8 mouse cellular contexts compared by ENCODE assay signal in the genomic region with DNA sequence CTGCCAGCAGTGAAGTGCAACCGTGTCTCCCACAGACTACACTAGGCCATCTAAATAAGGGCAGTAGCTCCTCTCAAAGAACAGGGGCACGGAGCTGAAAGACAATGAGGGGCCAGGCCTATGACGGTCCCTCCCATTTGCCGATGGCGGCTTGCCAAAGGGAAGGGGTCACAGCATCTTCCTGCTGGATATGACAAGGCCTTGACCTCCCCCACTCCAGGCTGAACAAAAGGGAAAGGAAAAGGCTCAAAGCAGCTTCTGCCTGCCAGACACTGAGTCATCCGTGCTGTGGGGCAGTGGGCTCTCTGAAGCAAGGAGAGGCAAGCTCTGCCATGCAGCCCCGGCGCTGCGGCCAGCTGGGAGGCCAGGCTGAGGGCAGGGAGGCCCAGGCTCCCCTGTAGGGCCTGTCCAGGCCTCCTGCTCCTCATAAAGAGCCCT. TPM values are rescaled to one million over a fixed set of nuclear protein-coding genes. Genes with fewer than 3 reads are reported as not detected.
DNase-seq lines count a peak whose midpoint lies in the region; ATAC-seq and TF ChIP-seq lines count a peak whose summit lies in the region.

No protein-coding gene starts in this region.

- peak overlapping the region; percentile 25; the same call in 1 of the 2 replicates for H3K4me2 ChIP-seq in heart, embryonic 11.5 days
- H3K4me2 ChIP-seq in kidney, embryonic 15.5 days = peak overlapping the region; percentile 34
- no peak overlapping the region for H3K4me2 ChIP-seq in limb, embryonic 13.5 days (replicated peaks)
- H3K4me2 ChIP-seq in midbrain, embryonic 14.5 days (ENCODE audit: low read length) = no peak overlapping the region
- H3K4me2 ChIP-seq in stomach, embryonic 15.5 days = peak overlapping the region; percentile 19

- H3K4me3 ChIP-seq in spleen, adult 2 months (ENCODE audit: extremely low read depth, insufficient read depth, insufficient read length) = no peak overlapping the region
- no peak overlapping the region for H3K4me3 ChIP-seq in heart, embryonic 11.5 days (ENCODE audit: low read depth, low read length)
- H3K4me3 ChIP-seq in kidney, embryonic 15.5 days (replicated peaks) = no peak overlapping the region
- H3K4me3 ChIP-seq in limb, embryonic 13.5 days = no peak overlapping the region
- H3K4me3 ChIP-seq in midbrain, embryonic 14.5 days (replicated peaks; ENCODE audit: low read depth, low read length) = no peak overlapping the region
- H3K4me3 ChIP-seq in stomach, embryonic 15.5 days (replicated peaks) = no peak overlapping the region

- 67% methylated on average over 9 of the region's 9 CpGs for WGBS in spleen, adult 2 months
- WGBS in heart, embryonic 11.5 days (ENCODE audit: insufficient replicate concordance) = 13% methylated on average over 9 of the region's 9 CpGs
- WGBS in kidney, embryonic 15.5 days = 3% methylated on average over 9 of the region's 9 CpGs
- 43% methylated on average over 9 of the region's 9 CpGs for WGBS in limb, embryonic 13.5 days
- under 1% methylated on average over 9 of the region's 9 CpGs for WGBS in midbrain, embryonic 14.5 days
- 26% methylated on average over 9 of the region's 9 CpGs for WGBS in stomach, embryonic 15.5 days

- H3K36me3 ChIP-seq in spleen, adult 2 months (ENCODE audit: control insufficient read depth, insufficient read depth, low read length) = no peaks in the 10 kb centered on the region
- no peaks in the 10 kb centered on the region; the same call in 1 of the 2 replicates for H3K36me3 ChIP-seq in heart, embryonic 11.5 days (ENCODE audit: control insufficient read depth, insufficient read depth, low read length)
- H3K36me3 ChIP-seq in kidney, embryonic 15.5 days = peaks cover 9% of the 10 kb centered on the region; the same call in 1 of the 2 replicates
- H3K36me3 ChIP-seq in limb, embryonic 13.5 days = peaks cover 1% of the 10 kb centered on the region; the same call in 1 of the 2 replicates
- no peaks in the 10 kb centered on the region for H3K36me3 ChIP-seq in midbrain, embryonic 14.5 days (ENCODE audit: control insufficient read depth, insufficient read depth, low read length)
- H3K36me3 ChIP-seq in stomach, embryonic 15.5 days = peaks cover 3% of the 10 kb centered on the region; the same call in 1 of the 2 replicates

- no peaks in the 10 kb centered on the region for H3K27me3 ChIP-seq in spleen, adult 2 months (ENCODE audit: control insufficient read depth, insufficient read depth, low read length)
- no peaks in the 10 kb centered on the region for H3K27me3 ChIP-seq in heart, embryonic 11.5 days (ENCODE audit: control insufficient read depth, insufficient read depth, low read length)
- no peaks in the 10 kb centered on the region for H3K27me3 ChIP-seq in kidney, embryonic 15.5 days
- H3K27me3 ChIP-seq in limb, embryonic 13.5 days = no peaks in the 10 kb centered on the region
- no peaks in the 10 kb centered on the region for H3K27me3 ChIP-seq in midbrain, embryonic 14.5 days (ENCODE audit: control insufficient read depth, insufficient read depth, low read length)
- H3K27me3 ChIP-seq in stomach, embryonic 15.5 days (replicated peaks) = no peaks in the 10 kb centered on the region

- TF ChIP-seq POLR2A in spleen, adult 2 months (IDR thresholded peaks at IDR 0.05; ENCODE audit: low read depth, low read length) = no peak

- DNase-seq in spleen, adult 2 months (ENCODE audit: low read depth in 1 of 2, low spot score in 2 of 2) = no peak
- no peak for DNase-seq in spleen, adult 12 weeks (ENCODE audit: low spot score)
- peak; percentile 76 for DNase-seq in fibroblast of lung, adult 2 months (ENCODE audit: low read depth)
- DNase-seq in midbrain, embryonic 14.5 days = peak; percentile 76

- peak overlapping the region; percentile 60 for H3K27ac ChIP-seq in spleen, adult 2 months (ENCODE audit: insufficient read depth, low read length)
- peak overlapping the region; percentile 97 for H3K27ac ChIP-seq in heart, embryonic 11.5 days (ENCODE audit: low read depth, low read length)
- H3K27ac ChIP-seq in kidney, embryonic 15.5 days = peak overlapping the region; percentile 97
- peak overlapping the region; percentile 80 for H3K27ac ChIP-seq in limb, embryonic 13.5 days
- H3K27ac ChIP-seq in midbrain, embryonic 14.5 days (replicated peaks; ENCODE audit: low read depth, low read length) = peak overlapping the region; percentile 86
- peak overlapping the region; percentile 94 for H3K27ac ChIP-seq in stomach, embryonic 15.5 days

- peak; percentile 65 for ATAC-seq in heart, embryonic 11.5 days (replicated peaks; ENCODE audit: insufficient number of reproducible peaks, low FRiP score, low TSS enrichment)
- ATAC-seq in kidney, embryonic 15.5 days (replicated peaks; ENCODE audit: low FRiP score) = peak; percentile 79
- peak; percentile 45; the same call in 1 of the 2 replicates for ATAC-seq in limb, embryonic 13.5 days (ENCODE audit: low FRiP score, low read depth)
- peak; percentile 68; the same call in 1 of the 2 replicates for ATAC-seq in midbrain, embryonic 14.5 days (ENCODE audit: low FRiP score, low TSS enrichment)
- peak; percentile 55 for ATAC-seq in stomach, embryonic 15.5 days (ENCODE audit: insufficient read depth, low FRiP score, low read depth)

- H3K9me3 ChIP-seq in heart, embryonic 11.5 days (replicated peaks; ENCODE audit: control insufficient read depth, low read length) = no peaks in the 10 kb centered on the region
- no peaks in the 10 kb centered on the region for H3K9me3 ChIP-seq in kidney, embryonic 15.5 days (replicated peaks)
- no peaks in the 10 kb centered on the region for H3K9me3 ChIP-seq in limb, embryonic 13.5 days
- H3K9me3 ChIP-seq in midbrain, embryonic 14.5 days (ENCODE audit: control insufficient read depth, low read length) = no peaks in the 10 kb centered on the region
- H3K9me3 ChIP-seq in stomach, embryonic 15.5 days = no peaks in the 10 kb centered on the region

- TF ChIP-seq CTCF in spleen, adult 2 months (IDR thresholded peaks at IDR 0.05; ENCODE audit: extremely low read depth, insufficient read depth, insufficient read length, insufficient replicate concordance) = no peak

- H3K4me1 ChIP-seq in spleen, adult 2 months (ENCODE audit: control insufficient read depth, insufficient read depth, insufficient read length) = peaks cover 39% of the 10 kb centered on the region; the same call in 1 of the 2 replicates
- peaks cover 42% of the 10 kb centered on the region for H3K4me1 ChIP-seq in heart, embryonic 11.5 days (ENCODE audit: control insufficient read depth, insufficient read depth, low read length)
- H3K4me1 ChIP-seq in kidney, embryonic 15.5 days = peaks cover 75% of the 10 kb centered on the region
- H3K4me1 ChIP-seq in limb, embryonic 13.5 days = peaks cover 46% of the 10 kb centered on the region
- H3K4me1 ChIP-seq in midbrain, embryonic 14.5 days (ENCODE audit: control insufficient read depth, insufficient read depth, low read length) = peaks cover 20% of the 10 kb centered on the region
- peaks cover 41% of the 10 kb centered on the region for H3K4me1 ChIP-seq in stomach, embryonic 15.5 days

- peak overlapping the region; percentile 56 for H3K9ac ChIP-seq in heart, embryonic 11.5 days (ENCODE audit: low read depth, low read length)
- H3K9ac ChIP-seq in kidney, embryonic 15.5 days = peak overlapping the region; percentile 28; the same call in 1 of the 2 replicates
- peak overlapping the region; percentile 56 for H3K9ac ChIP-seq in limb, embryonic 13.5 days
- peak overlapping the region; percentile 36 for H3K9ac ChIP-seq in midbrain, embryonic 14.5 days (replicated peaks; ENCODE audit: low read length)
- H3K9ac ChIP-seq in stomach, embryonic 15.5 days = no peak overlapping the region

RNA-seq across cellular contexts. Expression of a gene that starts 43.8 kb away (rescaled TPM):
- 17.6 and 19.1 TPM in 2 replicates for polyA plus RNA-seq in spleen, adult 2 months (2012; rRNA removed)
- 0.21 and 0.69 TPM in 2 replicates for polyA plus RNA-seq in heart, embryonic 11.5 days (2014; fragmentation: Nextera tagmentation; extraction: Ambion mirVana)
- 2.1 TPM in 2 replicates for polyA plus RNA-seq in kidney, embryonic 15.5 days (2015; fragmentation: Nextera tagmentation; extraction: Ambion mirVana)
- polyA plus RNA-seq in limb, embryonic 13.5 days (2015; fragmentation: Nextera tagmentation; extraction: Ambion mirVana) = 0.95 and 1.7 TPM in 2 replicates
- 1.9 and 3.1 TPM in 2 replicates for polyA plus RNA-seq in midbrain, embryonic 14.5 days (2014; fragmentation: Nextera tagmentation; extraction: Ambion mirVana)
- 1.1 and 1.3 TPM in 2 replicates for polyA plus RNA-seq in stomach, embryonic 15.5 days (2015; fragmentation: Nextera tagmentation; extraction: Ambion mirVana)

Comparison
In these comparisons a context has a peak if more than half of its experiments do, and no peak if none do; other contexts are left out.
1. DNase-seq: peak in fibroblast of lung, adult 2 months (single experiment) and midbrain, embryonic 14.5 days (single experiment); none in spleen, adult 2 months (0 of 2) and spleen, adult 12 weeks (single experiment).
2. H3K4me2 ChIP-seq: peak in heart, embryonic 11.5 days (single experiment), kidney, embryonic 15.5 days (single experiment) and stomach, embryonic 15.5 days (single experiment); none in limb, embryonic 13.5 days (single experiment) and midbrain, embryonic 14.5 days (single experiment).
3. Peak in every context shown above with its lines, with median percentiles within 50 percentile points of each other: H3K27ac ChIP-seq and ATAC-seq.